Mouse (Mus musculus) MEL (cell line): ENCODE results near the gene Mcu.

Source experiments
- CHD2 ChIP-seq: IDR thresholded peaks from 2 replicates; pipeline ENCODE4 v1.6.1; 2011; ENCODE audit warnings: low read length, improper control_type of control experiment
- CTCF ChIP-seq, 3 experiments: IDR thresholded peaks in 2 of 3; conservative IDR thresholded peaks in 1 of 3; 2 replicates each; pipeline ENCODE4 v1.5.1; 2011 to 2012; ENCODE audit warnings: low read length in 3 of 3, low read depth in 2 of 3, mild to moderate bottlenecking in 2 of 3, improper control_type of control experiment in 1 of 3, inconsistent platforms in 1 of 3, mixed read lengths in 1 of 3, moderate library complexity in 1 of 3; ENCODE audit not compliant: control insufficient read depth in 1 of 3, insufficient read depth in 1 of 3, poor library complexity in 1 of 3, severe bottlenecking in 1 of 3
- MAFK ChIP-seq: IDR thresholded peaks from 2 replicates; pipeline ENCODE4 v1.6.1; 2011; ENCODE audit warnings: low read depth, mild to moderate bottlenecking, low read length, improper control_type of control experiment, borderline replicate concordance
- POLR2A ChIP-seq, 2 experiments: IDR thresholded peaks; 2 replicates each; pipeline ENCODE4 v1.6.1; 2011 to 2012; ENCODE audit warnings: low read length in 2 of 2, mild to moderate bottlenecking in 2 of 2, control low read depth in 1 of 2, improper control_type of control experiment in 1 of 2, low read depth in 1 of 2, moderate library complexity in 1 of 2; ENCODE audit not compliant: control insufficient read depth in 1 of 2, insufficient read depth in 1 of 2, poor library complexity in 1 of 2

DNA sequence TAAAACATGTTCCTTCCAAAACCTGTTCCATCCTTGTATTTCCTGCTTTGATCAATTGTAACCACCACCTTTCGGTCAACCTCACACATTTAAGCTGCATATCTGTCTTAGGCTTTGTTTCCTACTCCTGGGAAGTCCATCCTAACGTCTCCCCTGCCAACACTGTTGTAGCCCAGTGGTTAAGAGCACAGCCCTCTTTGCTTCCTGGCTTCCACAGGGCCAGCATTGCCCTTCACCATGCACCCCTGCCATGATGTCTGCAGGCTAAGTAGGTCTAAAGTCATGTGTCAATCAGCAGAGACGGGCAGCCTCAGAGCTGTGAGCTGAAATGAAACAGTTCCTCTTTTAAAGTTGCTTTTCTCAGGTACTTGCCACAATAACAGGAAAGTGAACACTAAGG lies 97.1 kb downstream of the Mcu start:
- TF ChIP-seq POLR2A (IDR thresholded peaks at IDR 0.05; ENCODE audit: control insufficient read depth in 1 of 2, insufficient read depth in 1 of 2, low read depth in 1 of 2, low read length in 2 of 2, poor library complexity in 1 of 2) (no peak), CHD2 (no peak), MAFK (no peak), CTCF (IDR thresholded peaks at IDR 0.05 in 2 of 3, conservative IDR thresholded peaks at IDR 0.05 in 1 of 3; ENCODE audit: control insufficient read depth in 1 of 3, insufficient read depth in 1 of 3, low read depth in 2 of 3, low read length in 3 of 3, poor library complexity in 1 of 3, severe bottlenecking in 1 of 3) (no peak)
